Mouse (Mus musculus): ENCODE data around the gene Gxylt2. TPM values are rescaled to one million over a fixed set of nuclear protein-coding genes. Genes with fewer than 3 reads are reported as not detected.

Gxylt2 gene
- polyA plus RNA-seq, 1 experiment from 2014 or later: 23.0 TPM

GRCm38 (mm10) chr6:100716152-100716551 is 11.6 kb downstream of the Gxylt2 start:
- 74% methylated on average over 7 of the region's 7 CpGs for WGBS
- no peak for ATAC-seq (ENCODE audit: insufficient number of reproducible peaks, low FRiP score, low TSS enrichment, low read depth)
- Histone ChIP-seq H3K4me3 (no peak overlapping the region), H3K27me3 (no peaks in the 10 kb centered on the region), H3K9me3 (no peaks in the 10 kb centered on the region), H3K27ac (no peak overlapping the region), H3K4me2 (no peak overlapping the region), H3K36me3 (0 out of 2 replicates have a peak, but pooled peaks cover 4% of the 10 kb centered on the region), H3K9ac (no peak overlapping the region), H3K4me1 (peaks cover 15% of the 10 kb centered on the region)

GRCm38 (mm10) chr6:100716817-100717216 is 12.3 kb downstream of the Gxylt2 start:
- no peak overlapping the region for H3K9ac ChIP-seq
- 0 out of 2 replicates have a peak, but pooled peaks cover 4% of the 10 kb centered on the region for H3K36me3 ChIP-seq
- ATAC-seq (ENCODE audit: insufficient number of reproducible peaks, low FRiP score, low TSS enrichment, low read depth): no peak
- H3K4me3 ChIP-seq: no peak overlapping the region
- H3K4me2 ChIP-seq: no peak overlapping the region
- H3K27me3 ChIP-seq: no peaks in the 10 kb centered on the region
- no peak overlapping the region for H3K27ac ChIP-seq
- 77% methylated on average over 8 of the region's 8 CpGs for WGBS
- H3K4me1 ChIP-seq: peaks cover 16% of the 10 kb centered on the region
- H3K9me3 ChIP-seq: no peaks in the 10 kb centered on the region

DNA sequence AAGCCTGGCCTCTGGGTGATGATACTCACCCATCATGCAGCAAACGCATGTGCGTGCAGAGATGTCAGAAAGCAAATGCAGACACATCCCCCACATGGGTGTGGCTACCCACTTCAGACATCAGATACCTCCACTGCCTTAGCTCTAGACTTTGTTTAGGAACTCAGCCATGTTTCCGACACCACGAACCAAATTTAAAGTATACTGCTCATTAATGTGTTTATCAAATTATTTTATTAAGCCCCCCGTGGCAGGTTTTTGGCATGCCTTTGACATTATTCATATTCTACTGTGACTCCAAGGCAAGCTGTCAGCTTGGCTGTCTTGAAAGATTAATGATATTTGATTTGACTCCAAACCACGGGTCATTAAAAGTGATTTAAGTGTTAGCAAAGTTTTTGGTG is 15.6 kb downstream of the Gxylt2 start:
- H3K27me3 ChIP-seq: no peaks in the 10 kb centered on the region
- 0 out of 2 replicates have a peak, but pooled peaks cover 4% of the 10 kb centered on the region for H3K36me3 ChIP-seq
- peaks cover 25% of the 10 kb centered on the region for H3K4me1 ChIP-seq
- no peaks in the 10 kb centered on the region for H3K9me3 ChIP-seq
- no peak overlapping the region for H3K9ac ChIP-seq
- WGBS: 38% methylated on average over 6 of the region's 6 CpGs
- no peak overlapping the region for H3K4me3 ChIP-seq
- ATAC-seq (ENCODE audit: insufficient number of reproducible peaks, low FRiP score, low TSS enrichment, low read depth): 0 out of 2 replicates have a peak, but pooled peaks have one; percentile 61
- H3K27ac ChIP-seq: no peak overlapping the region
- H3K4me2 ChIP-seq: no peak overlapping the region

GRCm38 (mm10) chr6:100720882-100721721 is 16.6 kb downstream of the Gxylt2 start:
- Histone ChIP-seq H3K4me1 (peaks cover 34% of the 10 kb centered on the region), H3K27ac (no peak overlapping the region), H3K36me3 (0 out of 2 replicates have a peak, but pooled peaks cover 4% of the 10 kb centered on the region), H3K27me3 (no peaks in the 10 kb centered on the region), H3K9ac (no peak overlapping the region), H3K4me2 (no peak overlapping the region), H3K4me3 (no peak overlapping the region), H3K9me3 (no peaks in the 10 kb centered on the region)
- ATAC-seq (ENCODE audit: insufficient number of reproducible peaks, low FRiP score, low TSS enrichment, low read depth): no peak
- WGBS: 49% methylated on average over 17 of the region's 17 CpGs

DNA sequence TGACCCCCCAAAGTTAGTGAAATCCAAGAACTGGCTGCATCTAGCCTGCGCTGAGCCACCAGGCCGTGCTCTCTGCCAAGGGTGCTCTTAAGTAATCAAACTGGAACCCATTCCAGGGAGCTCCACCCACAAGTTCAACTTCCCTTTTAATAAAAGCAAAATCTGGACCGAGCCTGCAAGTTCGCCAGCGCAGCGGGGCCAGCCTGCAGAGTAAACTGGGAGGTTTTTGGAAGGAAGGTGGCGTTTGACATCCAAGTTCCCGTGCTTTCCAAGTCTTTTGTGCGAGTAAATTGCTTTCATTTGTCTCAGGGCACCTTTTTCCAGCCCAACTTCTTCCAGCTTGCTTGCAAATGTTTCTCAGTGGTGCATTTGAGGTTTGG is 27.5 kb downstream of the Gxylt2 start:
- H3K9me3 ChIP-seq: no peaks in the 10 kb centered on the region
- no peaks in the 10 kb centered on the region for H3K27me3 ChIP-seq
- no peak overlapping the region for H3K4me3 ChIP-seq
- peaks cover 39% of the 10 kb centered on the region for H3K4me1 ChIP-seq
- peak overlapping the region; percentile 79 for H3K27ac ChIP-seq
- ATAC-seq (ENCODE audit: insufficient number of reproducible peaks, low FRiP score, low TSS enrichment, low read depth): peak; percentile 69
- H3K36me3 ChIP-seq: peaks cover 19% of the 10 kb centered on the region; the same call in 1 of the 2 replicates
- peak overlapping the region; percentile 27 for H3K4me2 ChIP-seq
- 14% methylated on average over 9 of the region's 9 CpGs for WGBS
- no peak overlapping the region for H3K9ac ChIP-seq

DNA sequence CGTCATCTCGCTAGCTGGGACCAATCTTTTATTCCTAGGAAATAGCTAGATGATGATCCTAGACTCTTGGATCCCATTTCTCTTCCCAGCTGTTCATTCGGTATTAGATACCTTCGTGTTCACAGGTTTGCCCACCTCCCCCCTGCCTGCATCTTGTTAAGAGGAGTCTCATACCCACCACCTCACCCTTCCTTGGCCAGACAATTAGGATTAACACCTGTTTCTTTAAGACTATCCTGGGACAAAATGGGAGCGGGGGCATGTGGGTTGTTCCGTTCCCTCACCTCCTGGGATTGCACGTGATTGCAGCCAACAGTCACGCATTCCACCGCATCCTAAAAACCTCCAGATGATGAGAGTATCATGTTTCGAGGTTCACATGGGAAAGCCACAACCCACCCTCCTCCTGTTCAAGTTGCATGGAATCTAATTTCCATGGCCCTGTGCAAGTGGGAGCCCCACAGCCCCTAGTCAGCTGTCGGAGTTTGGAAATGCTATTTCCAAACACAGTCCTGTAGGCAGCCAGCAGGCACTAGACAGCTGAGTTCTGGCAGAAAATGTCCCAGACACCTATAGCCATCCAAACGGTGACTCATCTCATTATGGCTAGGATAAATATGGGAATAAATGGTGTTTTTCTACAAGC is 28.0 kb downstream of the Gxylt2 start:
- no peaks in the 10 kb centered on the region for H3K9me3 ChIP-seq
- H3K27me3 ChIP-seq: no peaks in the 10 kb centered on the region
- H3K27ac ChIP-seq: peak overlapping the region; percentile 79
- H3K4me2 ChIP-seq: peak overlapping the region; percentile 27
- ATAC-seq (ENCODE audit: insufficient number of reproducible peaks, low FRiP score, low TSS enrichment, low read depth): peak; percentile 91
- no peak overlapping the region for H3K9ac ChIP-seq
- H3K36me3 ChIP-seq: peaks cover 19% of the 10 kb centered on the region; the same call in 1 of the 2 replicates
- H3K4me1 ChIP-seq: peaks cover 39% of the 10 kb centered on the region
- WGBS: 9% methylated on average over 12 of the region's 12 CpGs
- no peak overlapping the region for H3K4me3 ChIP-seq

DNA sequence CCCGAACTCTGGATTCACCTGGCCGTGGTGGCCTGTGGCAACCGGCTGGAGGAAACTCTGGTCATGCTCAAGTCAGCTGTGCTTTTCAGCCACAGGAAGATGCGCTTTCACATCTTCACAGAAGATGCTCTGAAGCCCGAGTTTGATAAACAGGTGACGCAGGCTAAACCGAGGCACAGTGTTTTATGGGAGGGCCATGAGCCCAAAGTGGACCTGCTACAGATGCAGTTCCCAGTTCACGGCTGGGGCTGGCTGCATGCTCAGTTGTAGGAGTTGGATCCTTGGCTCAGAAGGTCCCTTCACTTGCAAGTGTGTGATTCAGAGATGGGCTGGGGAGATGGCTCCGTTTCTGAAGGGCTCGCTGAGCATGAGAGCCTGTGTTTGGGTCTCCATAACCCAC is 28.7 kb downstream of the Gxylt2 start:
- ATAC-seq (ENCODE audit: insufficient number of reproducible peaks, low FRiP score, low TSS enrichment, low read depth): no peak

DNA sequence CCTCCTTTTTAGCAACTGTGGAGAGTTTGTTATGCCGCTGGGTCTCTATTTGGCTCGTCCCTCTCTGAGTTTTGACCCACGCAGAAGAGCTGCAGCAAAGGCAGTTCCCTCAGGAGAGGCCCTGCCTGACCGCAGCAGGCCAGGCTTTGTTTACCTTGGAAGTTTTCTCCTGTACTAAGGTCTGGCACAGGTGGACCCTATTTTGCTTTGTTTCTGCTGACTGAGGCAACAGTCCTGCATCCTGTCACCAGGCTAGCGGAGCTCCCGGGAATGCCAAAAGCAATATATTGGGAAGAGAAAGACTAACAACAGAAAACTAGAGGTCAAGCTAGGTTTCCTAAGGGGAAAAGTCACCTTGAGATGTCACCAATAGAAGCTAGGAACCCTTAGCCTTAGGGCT is 29.8 kb downstream of the Gxylt2 start:
- Histone ChIP-seq H3K9ac (no peak overlapping the region), H3K4me1 (peaks cover 39% of the 10 kb centered on the region), H3K36me3 (peaks cover 16% of the 10 kb centered on the region; the same call in 1 of the 2 replicates), H3K4me3 (no peak overlapping the region), H3K4me2 (no peak overlapping the region), H3K27me3 (no peaks in the 10 kb centered on the region), H3K9me3 (no peaks in the 10 kb centered on the region), H3K27ac (no peak overlapping the region)
- ATAC-seq (ENCODE audit: insufficient number of reproducible peaks, low FRiP score, low TSS enrichment, low read depth): no peak
- WGBS: 74% methylated on average over 6 of the region's 6 CpGs

More for the DNA sequence above, 28.7 kb downstream of the Gxylt2 start:
- Histone ChIP-seq H3K9me3 (no peaks in the 10 kb centered on the region), H3K4me3 (no peak overlapping the region), H3K4me1 (peaks cover 39% of the 10 kb centered on the region), H3K27me3 (no peaks in the 10 kb centered on the region), H3K36me3 (peaks cover 16% of the 10 kb centered on the region; the same call in 1 of the 2 replicates), H3K9ac (no peak overlapping the region), H3K27ac (peak overlapping the region; percentile 79), H3K4me2 (0 out of 2 replicates have a peak overlapping the region, but pooled peaks have one; percentile 7)
- WGBS: 63% methylated on average over 10 of the region's 10 CpGs

DNA sequence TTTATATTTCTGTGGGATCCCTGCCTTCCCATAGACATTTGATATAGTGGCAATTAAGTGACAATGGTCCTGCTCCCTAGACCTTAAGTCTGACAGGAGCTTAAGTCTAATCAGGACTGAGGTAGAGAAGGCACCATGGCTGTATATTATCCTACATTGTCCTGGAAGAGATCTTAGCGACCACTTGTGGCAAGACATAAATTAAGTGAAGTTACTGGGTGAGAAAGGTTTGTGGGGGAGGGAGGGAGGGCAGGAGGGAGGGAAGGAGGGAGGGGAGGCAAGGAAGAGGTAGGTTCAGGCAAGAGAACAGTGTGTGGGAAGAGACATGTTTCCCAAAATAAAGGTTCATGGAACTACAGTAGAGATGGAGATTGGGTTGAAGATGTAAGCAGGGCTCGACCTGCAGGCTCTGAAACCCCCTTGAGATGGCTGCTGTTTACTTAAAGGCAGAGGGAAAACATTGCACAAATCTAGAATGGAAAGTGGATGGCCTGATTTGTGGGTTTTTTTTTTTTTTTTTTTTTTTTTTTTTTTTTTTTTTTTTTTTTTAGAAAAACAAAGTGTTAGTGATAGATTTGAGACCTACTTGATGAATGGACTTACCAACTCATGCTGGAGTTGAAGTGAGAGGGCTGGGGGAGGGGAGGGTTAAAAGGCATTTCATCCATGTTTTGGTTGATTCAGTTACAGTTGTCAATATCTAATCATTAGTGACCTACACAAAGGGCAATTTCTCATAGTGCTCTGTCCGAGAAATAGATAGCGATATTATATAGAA is 54.1 kb downstream of the Gxylt2 start:
- Histone ChIP-seq H3K27ac (no peak overlapping the region), H3K36me3 (0 out of 2 replicates have a peak, but pooled peaks cover 4% of the 10 kb centered on the region), H3K9me3 (no peaks in the 10 kb centered on the region), H3K27me3 (no peaks in the 10 kb centered on the region), H3K4me3 (no peak overlapping the region), H3K9ac (no peak overlapping the region), H3K4me2 (no peak overlapping the region), H3K4me1 (0 out of 2 replicates have a peak, but pooled peaks cover 3% of the 10 kb centered on the region)
- no peak for ATAC-seq (ENCODE audit: insufficient number of reproducible peaks, low FRiP score, low TSS enrichment, low read depth)
- 80% methylated on average over 4 of the region's 4 CpGs for WGBS

DNA sequence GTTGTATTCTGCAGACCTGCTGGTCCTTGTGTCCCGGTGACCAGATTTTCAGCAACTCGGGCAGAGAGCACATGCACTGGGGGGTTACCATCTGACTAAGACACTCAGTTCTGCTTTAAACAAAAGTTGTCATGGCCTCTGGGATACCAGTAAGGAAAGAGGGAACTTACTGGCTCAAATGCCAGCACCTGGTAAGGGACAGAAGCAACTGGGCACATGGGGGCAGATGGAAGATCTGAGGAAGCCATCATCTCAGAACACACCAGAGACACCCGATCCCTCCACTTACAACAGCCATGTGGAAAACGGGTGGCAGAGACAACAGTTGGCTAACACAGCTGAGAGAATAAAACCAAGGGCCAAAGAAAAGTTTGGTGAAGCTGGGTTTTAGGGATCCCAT is 63.2 kb downstream of the Gxylt2 start:
- ATAC-seq (ENCODE audit: insufficient number of reproducible peaks, low FRiP score, low TSS enrichment, low read depth): no peak
- no peaks in the 10 kb centered on the region for H3K9me3 ChIP-seq
- no peaks in the 10 kb centered on the region for H3K4me1 ChIP-seq
- no peak overlapping the region for H3K4me3 ChIP-seq
- no peak overlapping the region for H3K4me2 ChIP-seq
- H3K27me3 ChIP-seq: no peaks in the 10 kb centered on the region
- H3K36me3 ChIP-seq: 0 out of 2 replicates have a peak, but pooled peaks cover 4% of the 10 kb centered on the region
- 75% methylated on average over 4 of the region's 4 CpGs for WGBS
- H3K27ac ChIP-seq: no peak overlapping the region
- no peak overlapping the region for H3K9ac ChIP-seq

GRCm38 (mm10) chr6:100775923-100776505 is 71.5 kb downstream of the Gxylt2 start:
- Histone ChIP-seq H3K9ac (no peak overlapping the region), H3K4me2 (no peak overlapping the region), H3K9me3 (no peaks in the 10 kb centered on the region), H3K36me3 (no peaks in the 10 kb centered on the region), H3K4me1 (peaks cover 14% of the 10 kb centered on the region; the same call in 1 of the 2 replicates), H3K4me3 (no peak overlapping the region), H3K27me3 (no peaks in the 10 kb centered on the region), H3K27ac (no peak overlapping the region)
- 48% methylated on average over 15 of the region's 15 CpGs for WGBS
- ATAC-seq (ENCODE audit: insufficient number of reproducible peaks, low FRiP score, low TSS enrichment, low read depth): no peak; the same call in 1 of the 2 replicates

Measured in limb, embryonic 15.5 days (tissue).